Mouse (Mus musculus) NIH3T3 (cell line): Measurements from ENCODE around the gene Serpina3j.
"Not testable (repeated sequence)": the region's sequence is repeated elsewhere in the genome, so short reads cannot be mapped to it uniquely, and the experiment has no call there.

Experiments used
- DNase-seq: peaks from one replicate; pipeline ENCODE4 v3.0.0-alpha.2; 2012; ENCODE audit warnings: low read depth

Gene Serpina3j

DNA sequence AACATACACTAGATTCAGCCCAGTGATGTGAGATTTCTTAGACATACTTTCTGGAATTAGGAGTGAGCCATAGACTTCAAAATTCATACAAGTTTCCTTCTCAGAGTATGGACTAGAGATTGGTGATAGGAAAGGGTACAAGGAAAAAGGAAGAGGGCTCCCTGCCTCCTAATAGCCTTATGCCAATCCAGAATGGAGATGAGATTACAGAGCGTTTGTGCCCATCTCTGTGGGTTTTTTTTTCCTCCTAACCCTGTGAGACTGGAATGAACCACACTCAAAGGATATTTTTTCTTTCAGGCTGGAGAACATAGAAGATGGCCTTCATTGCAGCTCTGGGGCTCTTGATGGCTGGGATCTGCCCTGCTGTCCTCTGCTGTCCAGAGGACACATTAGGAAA lies at the start of gene Serpina3j:
Gene Serpina3j (plus strand): TSS at position 301 of the 400 bp plus-strand sequence.
- DNase-seq, result no peak

GRCm38 (mm10) chr12:104266374-104266773 lies 48.0 kb upstream of the Serpina3j start:
- DNase-seq, result no peak

DNA sequence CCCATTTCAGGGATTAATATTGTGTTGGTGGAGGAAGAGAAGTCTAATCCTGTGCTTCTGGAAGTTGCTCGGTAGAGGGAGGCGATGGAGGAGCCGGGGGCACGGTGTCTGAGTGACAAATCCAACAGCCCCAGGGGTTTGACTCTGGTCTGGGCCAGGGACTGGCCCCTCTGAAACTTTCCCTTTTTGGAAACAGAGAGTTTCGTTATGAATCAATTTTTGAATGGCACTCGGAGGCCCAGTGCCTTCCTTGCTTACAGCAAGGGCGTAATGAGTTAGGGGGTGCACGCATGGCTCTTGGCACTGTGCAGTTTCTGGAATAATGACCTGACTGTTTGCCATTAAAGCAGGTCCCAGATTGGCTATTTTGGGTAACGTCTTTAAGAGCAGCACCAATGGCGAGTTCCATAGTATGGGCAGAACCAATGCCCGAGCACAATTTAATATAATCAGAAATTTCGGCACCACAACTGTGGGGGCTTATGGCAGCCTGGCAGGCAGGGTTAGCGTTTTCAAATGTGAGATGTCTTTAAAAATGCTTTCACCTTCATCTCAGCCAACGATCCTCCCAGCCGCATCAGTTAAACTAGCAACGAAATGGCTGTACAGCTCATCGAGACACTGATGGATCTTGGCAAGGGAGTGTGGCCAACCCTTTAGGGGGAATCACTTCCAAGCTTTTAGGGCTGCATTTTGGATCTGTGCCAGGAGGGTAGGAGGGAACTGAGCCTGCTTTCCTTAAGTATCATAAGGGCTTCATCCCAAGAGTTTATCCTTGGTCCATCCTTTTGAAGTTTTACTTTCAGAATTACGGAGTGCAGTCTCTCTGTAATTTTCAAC lies 35.9 kb upstream of the Serpina3j start:
- no peak for DNase-seq

GRCm38 (mm10) chr12:104279056-104279435 lies 35.3 kb upstream of the Serpina3j start:
- no peak for DNase-seq

- no peak for DNase-seq
These were observed 31.0 kb upstream of the Serpina3j start for GRCm38 (mm10) chr12:104283380-104283779.

DNA sequence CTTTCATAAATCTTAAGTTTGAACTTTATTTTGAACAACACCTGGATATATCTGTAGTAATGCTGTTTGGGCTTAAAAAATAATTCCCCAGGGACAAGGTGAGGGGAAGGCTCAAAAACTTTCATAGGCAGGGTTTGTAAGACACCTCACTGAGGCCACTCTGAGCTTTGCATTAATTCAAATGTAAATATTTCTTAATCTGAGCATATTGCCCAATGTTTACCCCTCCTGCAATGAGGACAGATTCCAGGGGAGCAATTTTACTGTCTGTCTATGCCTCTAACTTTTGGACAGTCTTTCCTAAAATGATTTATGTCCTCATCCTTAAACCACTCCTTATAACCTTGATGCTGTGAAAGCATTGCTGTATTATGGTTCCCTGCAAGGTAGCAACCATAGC lies 26.0 kb upstream of the Serpina3j start:
- DNase-seq, result no peak

GRCm38 (mm10) chr12:104289872-104290271 lies 24.5 kb upstream of the Serpina3j start:
- no peak for DNase-seq

DNA sequence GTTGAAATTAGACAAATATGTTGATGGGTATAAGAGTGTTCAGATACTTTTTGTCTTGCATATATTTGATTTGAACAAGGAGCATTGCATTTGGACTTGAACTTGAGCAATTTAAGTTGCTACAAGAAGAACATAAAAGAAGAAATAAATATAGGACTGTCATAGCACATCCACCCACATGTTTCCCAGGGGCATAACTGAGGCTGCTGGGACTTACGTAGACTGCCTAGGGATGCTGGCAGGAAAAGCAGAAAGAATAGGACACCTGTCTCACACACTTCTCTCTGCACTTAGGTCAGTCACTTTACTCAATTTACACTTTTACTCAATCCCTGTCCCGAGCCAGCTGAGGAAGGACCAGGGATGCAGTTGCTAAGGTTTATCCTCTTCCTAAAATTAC lies 20.4 kb upstream of the Serpina3j start:
- no peak for DNase-seq

- no peak for DNase-seq
These were observed 16.3 kb upstream of the Serpina3j start for GRCm38 (mm10) chr12:104298049-104298448.

- DNase-seq, result no peak
These were observed 8.4 kb upstream of the Serpina3j start for GRCm38 (mm10) chr12:104305991-104306390.

DNA sequence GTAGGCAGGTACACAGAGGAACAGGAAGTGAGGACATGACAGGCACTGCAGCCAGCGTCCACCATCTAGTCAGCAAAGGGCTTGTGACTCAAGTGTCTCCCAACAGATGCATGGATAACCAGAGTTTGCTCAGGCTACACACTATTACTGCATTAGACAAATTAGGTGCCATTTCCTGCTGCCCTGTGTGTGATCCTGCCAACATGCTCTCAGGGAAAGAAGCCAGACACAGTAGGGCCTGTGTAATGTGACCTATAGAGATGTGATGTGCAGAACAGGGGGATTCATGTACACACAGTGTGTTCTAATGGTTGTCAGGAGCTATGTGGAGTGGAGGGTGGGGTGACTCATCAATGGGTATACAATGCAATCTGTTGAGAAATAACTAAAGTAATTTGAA lies 8.1 kb downstream of the Serpina3j start:
- no peak for DNase-seq

GRCm38 (mm10) chr12:104331701-104332100 lies 17.3 kb downstream of the Serpina3j start:
- DNase-seq, result no peak

GRCm38 (mm10) chr12:104336873-104337272 lies 22.5 kb downstream of the Serpina3j start:
- not testable (repeated sequence) for DNase-seq

GRCm38 (mm10) chr12:104338226-104338625 lies 23.9 kb downstream of the Serpina3j start, which contains the start of the genes Serpina3k and Serpina3m:
Gene Serpina3k (plus strand): TSS chr12:104338486.
Gene Serpina3m (plus strand): TSS chr12:104338486.
- DNase-seq, result not testable (repeated sequence)

DNA sequence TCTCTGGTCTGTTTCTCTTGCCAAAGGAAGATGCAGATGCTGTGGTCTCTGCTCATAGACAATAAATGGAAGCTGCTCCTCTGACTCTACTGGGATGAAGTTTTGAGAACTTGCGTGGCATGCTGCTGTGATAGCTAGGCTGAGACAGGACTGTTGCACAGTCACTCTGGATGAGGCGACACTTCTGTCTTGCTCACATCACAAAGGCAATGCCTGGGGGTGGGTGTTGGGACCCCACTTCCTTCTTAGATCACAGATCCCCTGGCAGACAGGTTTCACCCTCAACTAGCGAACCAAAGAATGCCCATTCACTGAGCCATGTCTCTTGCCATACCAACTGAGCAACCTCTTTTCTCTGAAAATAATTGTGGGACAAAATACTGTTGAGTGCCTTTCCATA lies 24.4 kb downstream of the Serpina3j start:
- no peak for DNase-seq

DNA sequence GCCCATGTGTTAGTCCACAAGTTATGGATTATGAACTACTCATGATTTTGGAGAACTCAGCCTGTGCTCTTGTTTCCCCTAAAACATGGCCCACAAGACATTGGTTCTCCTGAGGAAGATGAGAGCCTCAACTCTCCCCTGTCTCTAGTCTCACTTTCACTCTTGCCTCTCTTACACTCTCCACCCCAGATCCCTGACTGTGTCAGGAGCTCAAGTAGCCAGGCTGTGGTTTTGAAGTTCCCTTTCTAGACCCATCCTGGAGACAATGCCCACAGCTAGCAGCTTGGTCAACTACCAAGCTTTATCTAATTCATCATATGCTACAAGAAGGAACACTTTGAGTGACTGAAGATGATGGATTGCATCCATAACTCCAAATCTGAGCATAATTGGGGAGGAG lies 28.1 kb downstream of the Serpina3j start:
- not testable (repeated sequence) for DNase-seq

DNA sequence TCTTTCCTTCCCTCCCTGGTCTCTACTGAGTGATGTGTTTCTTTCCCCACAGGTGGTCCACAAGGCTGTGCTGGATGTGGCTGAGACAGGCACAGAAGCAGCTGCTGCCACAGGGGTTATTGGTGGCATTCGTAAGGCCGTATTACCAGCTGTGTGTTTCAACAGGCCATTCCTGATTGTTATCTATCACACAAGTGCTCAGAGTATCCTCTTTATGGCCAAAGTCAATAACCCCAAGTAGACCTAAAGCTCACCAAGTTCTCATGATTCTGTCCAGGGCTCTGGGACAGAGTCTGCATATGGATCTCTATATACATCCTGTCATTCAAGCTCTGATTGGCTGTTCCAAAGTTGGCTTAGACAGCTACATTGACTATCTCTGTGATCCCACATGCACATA lies 30.8 kb downstream of the Serpina3j start:
- no peak for DNase-seq

DNA sequence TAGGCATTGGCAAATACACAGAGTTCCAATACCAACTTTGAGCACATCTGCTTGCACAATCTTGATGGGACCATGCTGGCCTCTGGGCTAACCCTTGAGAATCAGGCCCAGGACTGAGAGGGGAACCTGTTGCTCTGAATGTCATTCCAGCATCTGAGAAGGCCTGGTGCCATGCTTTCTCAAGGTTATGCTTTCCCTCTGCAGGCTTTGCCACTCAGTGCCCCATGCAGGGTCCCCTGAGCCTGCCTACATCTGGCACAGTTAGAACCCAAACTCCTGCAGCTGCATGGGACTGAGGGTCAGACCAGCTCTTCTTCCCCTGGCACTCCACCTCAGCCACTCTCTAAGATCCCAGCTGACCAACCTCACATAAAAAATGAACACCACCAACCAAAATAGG lies 31.4 kb downstream of the Serpina3j start:
- DNase-seq, result no peak

DNA sequence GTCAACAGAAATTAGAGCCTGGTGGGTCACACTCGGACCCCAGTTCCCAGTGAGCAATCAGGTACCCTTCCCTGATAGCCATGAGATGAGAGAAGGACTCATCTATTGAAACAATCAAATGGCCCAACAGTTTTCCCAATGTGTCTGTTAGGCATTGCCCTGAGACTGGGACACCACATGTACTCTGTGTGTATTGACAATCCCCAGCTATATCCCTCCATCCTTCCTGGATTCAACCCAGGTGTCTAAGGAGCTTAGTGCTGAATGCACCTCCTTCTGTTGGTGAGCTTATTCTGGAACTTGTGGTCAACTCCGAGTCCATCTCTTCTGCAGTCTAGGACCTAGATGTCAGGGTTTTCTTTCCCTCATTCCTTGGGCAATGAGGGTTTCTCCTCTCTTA lies 32.7 kb downstream of the Serpina3j start:
- no peak for DNase-seq

DNA sequence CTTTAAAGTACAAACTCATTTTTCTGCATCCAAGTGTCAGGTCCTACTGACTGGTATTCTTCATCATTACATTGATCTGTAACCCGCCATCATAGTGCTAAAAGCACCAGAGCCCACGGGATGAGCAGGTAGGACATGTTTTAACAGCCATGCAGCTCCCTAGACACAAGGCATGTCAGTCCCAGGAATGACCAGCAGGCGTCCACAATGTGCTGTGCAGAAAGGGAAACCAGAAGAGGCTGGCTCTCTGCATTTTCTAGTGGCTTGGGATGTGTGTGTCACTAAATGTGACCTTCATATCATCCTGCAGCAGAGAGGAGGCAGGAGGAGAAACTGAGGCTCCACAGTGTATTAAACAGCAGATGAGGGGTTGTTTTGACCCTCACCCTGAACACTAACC lies 37.5 kb downstream of the Serpina3j start:
- DNase-seq, result peak; percentile 73

- no peak for DNase-seq
These were observed 41.7 kb downstream of the Serpina3j start for GRCm38 (mm10) chr12:104356006-104356405.

DNA sequence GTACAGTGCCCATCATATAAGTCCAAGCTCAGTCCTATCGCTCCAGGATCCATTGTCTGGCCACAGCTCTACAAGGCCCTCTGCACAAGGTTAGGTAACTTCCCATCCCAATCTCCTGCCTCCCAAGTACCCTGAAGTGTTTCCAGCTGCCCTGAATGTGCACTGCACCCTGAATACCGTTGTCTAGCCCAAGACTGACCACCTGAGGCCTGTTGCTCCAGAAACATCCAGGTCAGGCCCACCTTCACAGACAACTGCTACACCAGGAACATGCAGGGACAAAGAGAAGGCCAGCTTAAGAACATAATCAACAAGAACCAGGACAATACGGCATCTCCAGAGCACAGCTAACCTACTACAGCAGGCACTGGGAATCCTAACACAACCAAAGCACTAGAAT lies 55.6 kb downstream of the Serpina3j start:
- no peak for DNase-seq
